Mouse (Mus musculus): ENCODE results near the gene Hist1h3c.

- TF ChIP-seq CTCF (IDR thresholded peaks at IDR 0.05; ENCODE audit: extremely low read depth, insufficient read length, insufficient replicate concordance, low read depth, low read length) (peak; percentile 12; the same call in 1 of the 2 replicates), POLR2A (IDR thresholded peaks at IDR 0.05; ENCODE audit: low read depth, low read length) (peak; percentile 56; the same call in 1 of the 2 replicates)
These were observed 1.0 kb upstream of the Hist1h3c start, which contains the start of gene Hist1h2bb for GRCm38 (mm10) chr13:23746201-23747080.

Measured in small intestine, adult 2 months (tissue).